ENCODE assay signal across 17 mouse cellular contexts in the genomic region with DNA sequence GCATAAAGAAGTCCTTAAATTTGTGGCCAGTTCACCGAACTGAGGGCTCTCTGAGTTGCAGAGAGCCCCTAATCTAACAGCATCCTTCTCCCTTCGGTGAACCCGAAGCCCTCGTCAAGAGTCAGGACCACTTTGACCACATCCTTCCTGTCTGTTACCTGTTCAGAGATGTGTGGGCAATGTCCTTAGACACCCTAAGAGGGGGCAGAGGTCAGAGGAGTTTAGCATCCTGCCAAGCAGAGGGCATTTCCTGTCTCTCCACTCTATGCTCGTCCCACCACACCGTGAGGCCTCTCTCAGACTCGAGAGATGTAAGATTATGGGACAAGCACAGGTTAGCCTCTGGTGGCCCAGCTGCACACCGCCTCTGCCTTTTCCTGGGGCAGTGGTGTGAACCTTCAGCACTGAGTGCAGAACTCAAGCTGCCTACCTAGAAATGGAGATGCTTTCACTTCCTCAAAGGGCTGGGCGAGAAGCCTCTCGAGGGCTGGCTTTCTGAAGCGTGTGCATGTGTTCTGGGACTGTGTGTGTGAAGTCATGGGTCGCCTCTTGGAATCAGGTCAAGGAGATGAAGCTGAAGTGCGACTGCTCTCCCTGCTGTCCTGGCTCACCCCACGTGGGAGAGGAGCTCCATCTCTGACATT.
A peak's percentile ranks its signal among the peaks of the same experiment; 100 is the strongest.
DNase-seq lines count a peak whose midpoint lies in the region; ATAC-seq and TF ChIP-seq lines count a peak whose summit lies in the region.
"Had no signal": no experiment of that assay in that cellular context is flagged by ENCODE, and none has a peak within 500 bp of the region (broad histone marks: within the 10 kb centered on the region; RNA-seq: fewer than 3 reads in every experiment).

No protein-coding gene starts in this region.

- dilution Hi-C loops in CH12.LX (cut with MboI; ENCODE audit: extremely low pct_ligation_motif_present, extremely low pct_unique_long_range_greater_than_20kb, low sequenced_read_pairs) = no loop called here

- H3K36me3 ChIP-seq in CH12.LX (replicated peaks in 1 of 2; ENCODE audit: control insufficient read depth in 1 of 2, insufficient read depth in 1 of 2, low read length in 1 of 2) = no peaks in the 10 kb centered on the region
- no peaks in the 10 kb centered on the region for H3K36me3 ChIP-seq in limb, embryonic 10.5 days
- H3K36me3 ChIP-seq: limb, embryonic 13.5 days; stomach, embryonic 15.5 days had no signal

- DNase-seq in cerebellum, adult 18-20 months = peak; percentile 32 to 35
- no peak for DNase-seq in cerebellum, postnatal 14 days
- peak; percentile 81 for DNase-seq in CH12.LX (ENCODE audit: extremely low read depth)
- peak; percentile 76 to 77 for DNase-seq in spleen, postnatal 36 days (ENCODE audit: low spot score in 2 of 2)
- no peak for DNase-seq in frontal cortex, postnatal 14 days (ENCODE audit: low spot score in 2 of 2)
- DNase-seq in limb, embryonic 10.5 days (ENCODE audit: low spot score) = no peak
- DNase-seq: heart, postnatal 14 days; kidney, postnatal 14 days; lung, embryonic 14.5 days; retina, postnatal 1 day had no signal

- in situ Hi-C loops in CH12.LX (cut with MboI; ENCODE audit: low pct_ligation_motif_present, low pct_unique_long_range_greater_than_20kb, low sequenced_read_pairs) = no loop called here

- peaks cover 15% of the 10 kb centered on the region for H3K9me3 ChIP-seq in CH12.LX (replicated peaks; ENCODE audit: low read length)
- H3K9me3 ChIP-seq in limb, embryonic 10.5 days (replicated peaks) = no peaks in the 10 kb centered on the region
- H3K9me3 ChIP-seq: limb, embryonic 13.5 days; stomach, embryonic 15.5 days had no signal

- peak; percentile 84 for ATAC-seq in megakaryocyte, adult 5-6 weeks (ENCODE audit: poor library complexity, severe bottlenecking)
- no peak for ATAC-seq in frontal cortex, adult (ENCODE audit: low TSS enrichment)

- H3K79me2 ChIP-seq in CH12.LX (replicated peaks; ENCODE audit: control insufficient read depth, extremely low read depth, insufficient read depth, poor library complexity, severe bottlenecking) = no peaks in the 10 kb centered on the region

- no peak overlapping the region for H3K4me2 ChIP-seq in CH12.LX (ENCODE audit: insufficient read depth, low read depth, poor library complexity, severe bottlenecking)
- H3K4me2 ChIP-seq: limb, embryonic 13.5 days; lung, embryonic 14.5 days; midbrain, embryonic 11.5 days; stomach, embryonic 15.5 days had no signal

- no peak for TF ChIP-seq RAD21 in CH12.LX (IDR thresholded peaks at IDR 0.05; ENCODE audit: low read depth, low read length)

- H3K27me3 ChIP-seq in CH12.LX (replicated peaks) = peaks cover 43% of the 10 kb centered on the region
- peaks cover 3% of the 10 kb centered on the region for H3K27me3 ChIP-seq in limb, embryonic 10.5 days (ENCODE audit: low read depth, poor library complexity, severe bottlenecking)
- H3K27me3 ChIP-seq: stomach, embryonic 15.5 days had no signal

- H3K9ac ChIP-seq in CH12.LX (ENCODE audit: insufficient read depth, low read depth) = no peak overlapping the region
- H3K9ac ChIP-seq: limb, embryonic 13.5 days; lung, embryonic 14.5 days; stomach, embryonic 15.5 days had no signal

- WGBS in limb, embryonic 10.5 days = 83% methylated on average over 14 of the region's 14 CpGs

- no peak for TF ChIP-seq POLR2A in CH12.LX (IDR thresholded peaks at IDR 0.05; ENCODE audit: low read depth, low read length)

- peak; percentile 75 for TF ChIP-seq EP300 in CH12.LX (IDR thresholded peaks at IDR 0.05; ENCODE audit: low read length)

- peaks cover 8 to 23% of the 10 kb centered on the region in 2 experiments for H3K4me1 ChIP-seq in CH12.LX (ENCODE audit: control insufficient read depth in 1 of 2, insufficient read depth in 2 of 2)
- H3K4me1 ChIP-seq in limb, embryonic 10.5 days = peaks cover 5% of the 10 kb centered on the region
- H3K4me1 ChIP-seq: stomach, embryonic 15.5 days had no signal

- no peak overlapping the region for H3K27ac ChIP-seq in CH12.LX (ENCODE audit: insufficient read depth, low read depth)
- no peak overlapping the region for H3K27ac ChIP-seq in limb, embryonic 10.5 days
- H3K27ac ChIP-seq: heart, adult 2 months; limb, embryonic 13.5 days; stomach, embryonic 15.5 days had no signal

- H3K4me3 ChIP-seq in CH12.LX (replicated peaks in 1 of 3; ENCODE audit: low read depth in 2 of 3, low read length in 2 of 3, poor library complexity in 1 of 3) = no peak overlapping the region
- H3K4me3 ChIP-seq in limb, embryonic 10.5 days = no peak overlapping the region
- H3K4me3 ChIP-seq: erythroblast, embryonic 14.5 days; heart, adult 2 months; limb, embryonic 13.5 days; stomach, embryonic 15.5 days had no signal

- no peak for TF ChIP-seq CTCF in CH12.LX (conservative IDR thresholded peaks at IDR 0.05 in 1 of 2, IDR thresholded peaks at IDR 0.05 in 1 of 2; ENCODE audit: low read depth in 2 of 2, low read length in 2 of 2)

TF ChIP-seq in CH12.LX, 34 proteins besides CTCF, POLR2A, EP300 and RAD21:
- TF ChIP-seq IRF4 (IDR thresholded peaks at IDR 0.05; ENCODE audit: low read depth, low read length) = peak; percentile 91
- TF ChIP-seq BHLHE40 (IDR thresholded peaks at IDR 0.05; ENCODE audit: low read depth, low read length) = peak; percentile 71
- TF ChIP-seq MEF2A (IDR thresholded peaks at IDR 0.05; ENCODE audit: borderline replicate concordance, low read depth, low read length) = 0 out of 2 replicates have a peak, but pooled peaks have one; percentile 29
- TF ChIP-seq MAX (IDR thresholded peaks at IDR 0.05; ENCODE audit: low read length) = peak; percentile 83
- peak; percentile 63 for TF ChIP-seq MYC (IDR thresholded peaks at IDR 0.05; ENCODE audit: low read depth, low read length)
- TF ChIP-seq USF2 (conservative IDR thresholded peaks at IDR 0.05; ENCODE audit: low read depth, low read length) = no peak

Comparison
In these comparisons a context has a peak if more than half of its experiments do, and no peak if none do; other contexts are left out.
1. DNase-seq: peak in cerebellum, adult 18-20 months (2 of 2), CH12.LX (single experiment) and spleen, postnatal 36 days (2 of 2); none in cerebellum, postnatal 14 days (0 of 2), frontal cortex, postnatal 14 days (0 of 2) and limb, embryonic 10.5 days (single experiment).